Mouse (Mus musculus) bone marrow macrophage, adult 2 months (primary cell): ENCODE measurements around the gene Selenbp1.
"Not testable (repeated sequence)": the region's sequence is repeated elsewhere in the genome, so short reads cannot be mapped to it uniquely, and the experiment has no call there.

Experiments used
- CTCF ChIP-seq: IDR thresholded peaks from 2 replicates; pipeline ENCODE4 v1.5.1; 2012; ENCODE audit warnings: low read depth, mild to moderate bottlenecking, low read length, moderate library complexity
- POLR2A ChIP-seq: IDR thresholded peaks from 2 replicates; pipeline ENCODE4 v1.6.1; 2012; ENCODE audit warnings: mild to moderate bottlenecking, low read depth, low read length, borderline replicate concordance

- not testable (repeated sequence) for TF ChIP-seq POLR2A, CTCF
Observed at GRCm38 (mm10) chr3:94931427-94932082, 1.3 kb upstream of the Selenbp1 start.
